Mouse (Mus musculus) G1E (cell line): Measurements from ENCODE around the gene Lrch1.

ENCODE experiments used
- CTCF ChIP-seq: IDR thresholded peaks from 2 replicates; pipeline ENCODE4 v1.5.1; 2012; ENCODE audit warnings: low read depth, low read length, inconsistent platforms, mixed read lengths
- TAL1 ChIP-seq: conservative IDR thresholded peaks from 2 replicates; pipeline ENCODE4 v1.6.1; 2012; ENCODE audit warnings: low read depth, low read length, inconsistent platforms, mixed read lengths

DNA sequence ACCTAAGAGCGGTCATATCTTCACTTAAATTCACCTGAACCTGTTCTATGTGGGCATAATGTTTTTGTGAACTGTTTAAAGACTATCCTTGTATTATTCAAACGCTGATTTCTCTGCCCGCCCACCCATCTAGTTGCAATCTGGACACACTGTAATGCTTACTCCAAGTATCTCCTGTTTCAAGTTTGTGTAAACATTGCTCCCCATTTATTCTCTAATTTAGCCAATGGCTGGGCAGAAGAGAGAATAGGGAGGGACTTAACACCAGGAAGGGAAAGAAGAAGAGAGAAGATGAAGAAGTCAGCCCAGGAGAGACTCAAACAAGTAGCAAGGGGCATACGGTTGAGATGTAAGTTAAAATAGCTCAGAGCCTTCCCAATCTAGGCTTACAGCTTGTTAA, 31.0 kb downstream of the Lrch1 start:
- TF ChIP-seq TAL1 = no peak
- TF ChIP-seq CTCF = no peak
